Mouse (Mus musculus) liver, embryonic 14.5 days (tissue): ENCODE data around the gene Ntm. TPM values are rescaled to one million over a fixed set of nuclear protein-coding genes. Genes with fewer than 3 reads are reported as not detected.

Experiments used
- ATAC-seq: fragments of 200-750 bp; cut with Nextera tagmentation; 2 replicates; pipeline ENCODE4 v1.8.0; 2017; ENCODE audit warnings: moderate number of reproducible peaks, mild to moderate bottlenecking, moderate library complexity; ENCODE audit not compliant: insufficient read depth
- DNase-seq, 3 experiments: peaks; one replicate each; pipeline ENCODE4 v3.0.0-alpha.2; 2012 to 2013; ENCODE audit warnings: low read depth in 3 of 3, low spot score in 3 of 3
- H3K27ac ChIP-seq: fragments of 300-500 bp; sonication (generic); 2 replicates; pipeline ENCODE4 v1.5.1; 2014; ENCODE audit warnings: moderate library complexity, mild to moderate bottlenecking, control low read depth, inconsistent platforms
- H3K27me3 ChIP-seq: fragments of 300-500 bp; sonication (generic); 2 replicates; pipeline ENCODE4 v1.6.1; 2014; ENCODE audit warnings: mild to moderate bottlenecking, low read length, moderate library complexity; ENCODE audit not compliant: control insufficient read depth, insufficient read depth
- H3K36me3 ChIP-seq: fragments of 300-500 bp; sonication (generic); replicated peaks from 2 replicates; pipeline ENCODE4 v1.6.1; 2014; ENCODE audit warnings: low read depth; ENCODE audit not compliant: control insufficient read depth, insufficient read depth
- H3K4me1 ChIP-seq, 2 experiments: fragments of 200-500 bp in 1 of 2; fragments of 300-500 bp in 1 of 2; sonication (generic) in 1 of 2; replicated peaks; 2 replicates each; pipeline ENCODE4 v1.6.1; 2012 to 2014; ENCODE audit warnings: antibody characterized with exemption in 1 of 2, inconsistent platforms in 1 of 2, low read length in 1 of 2; ENCODE audit not compliant: control insufficient read depth in 2 of 2, insufficient read depth in 2 of 2
- H3K4me2 ChIP-seq: fragments of 300-500 bp; sonication (generic); 2 replicates; pipeline ENCODE4 v1.6.1; 2014; ENCODE audit warnings: low read depth, mild to moderate bottlenecking, control low read depth, moderate library complexity
- H3K4me3 ChIP-seq, 2 experiments: fragments of 200-500 bp in 1 of 2; fragments of 300-500 bp in 1 of 2; sonication (generic) in 1 of 2; 2 replicates each; pipeline ENCODE4 v1.5.1; 2012 to 2014; ENCODE audit warnings: low read depth in 2 of 2, low read length in 2 of 2, mild to moderate bottlenecking in 2 of 2, control low read depth in 1 of 2, inconsistent platforms in 1 of 2, moderate library complexity in 1 of 2; ENCODE audit not compliant: insufficient read depth in 1 of 2
- H3K9ac ChIP-seq: fragments of 300-500 bp; sonication (generic); replicated peaks from 2 replicates; pipeline ENCODE4 v1.6.1; 2014; ENCODE audit warnings: mild to moderate bottlenecking, control low read depth, moderate library complexity
- H3K9me3 ChIP-seq: fragments of 300-500 bp; sonication (generic); 2 replicates; pipeline ENCODE4 v1.6.1; 2016; ENCODE audit warnings: low read length, mixed read lengths; ENCODE audit not compliant: control insufficient read depth
- CTCF ChIP-seq: IDR thresholded peaks from 2 replicates; pipeline ENCODE4 v1.5.1; 2016; ENCODE audit warnings: antibody characterized with exemption, low read depth, control low read depth
- EP300 ChIP-seq: IDR thresholded peaks from 2 replicates; pipeline ENCODE4 v1.6.1; 2016; ENCODE audit warnings: antibody characterized with exemption, low read depth
- WGBS: fragments of 180-500 bp; shearing (Covaris S2); extraction: QIAGEN DNeasy Blood & Tissue Kit; methylation state at CpG from one replicate; pipeline ENCODE4 v1.1.7; 2014; ENCODE audit not compliant: insufficient replicate concordance; 5-methylcytosine and 5-hydroxymethylcytosine counted together
- polyA plus RNA-seq, 2 experiments: library from polyadenylated mRNA; depleted of rRNA in 1 of 2; stranded (reverse) in 1 of 2; unstranded in 1 of 2; fragments of >200 nt; fragmentation: Nextera tagmentation in 1 of 2; extraction: Ambion mirVana in 1 of 2; gene quantifications; 2 replicates each; pipeline versions ENCODE4 v1.2.1 to v1.2.3; 2012 to 2014

Gene Ntm
- polyA plus RNA-seq, 2 experiments: 0.21 to 0.30 TPM

GRCm38 (mm10) chr9:29925382-29925781, 37.6 kb downstream of the Ntm start:
- TF ChIP-seq CTCF: no peak
- no peak for TF ChIP-seq EP300
- Histone ChIP-seq H3K4me3 (no peak overlapping the region), H3K9ac (no peak overlapping the region), H3K4me2 (no peak overlapping the region), H3K9me3 (no peaks in the 10 kb centered on the region), H3K27ac (no peak overlapping the region), H3K36me3 (no peaks in the 10 kb centered on the region), H3K4me1 (no peaks in the 10 kb centered on the region), H3K27me3 (no peaks in the 10 kb centered on the region)
- DNase-seq (no peak), ATAC-seq (no peak)
- WGBS: 52% methylated on average over 3 of the region's 3 CpGs

- no peaks in the 10 kb centered on the region for H3K36me3 ChIP-seq
- no peaks in the 10 kb centered on the region for H3K4me1 ChIP-seq
- no peak overlapping the region for H3K4me3 ChIP-seq
- 72% methylated on average over 9 of the region's 9 CpGs for WGBS
- H3K9me3 ChIP-seq: no peaks in the 10 kb centered on the region
- H3K27me3 ChIP-seq: no peaks in the 10 kb centered on the region
- H3K4me2 ChIP-seq: no peak overlapping the region
- no peak for DNase-seq
- no peak for ATAC-seq
- H3K27ac ChIP-seq: no peak overlapping the region
- no peak overlapping the region for H3K9ac ChIP-seq
- TF ChIP-seq EP300: no peak
- TF ChIP-seq CTCF: no peak
Observed at GRCm38 (mm10) chr9:29898406-29899054, 64.4 kb downstream of the Ntm start.

GRCm38 (mm10) chr9:29897448-29897847, 65.5 kb downstream of the Ntm start:
- 60% methylated on average over 4 of the region's 4 CpGs for WGBS
- no peaks in the 10 kb centered on the region for H3K9me3 ChIP-seq
- H3K4me1 ChIP-seq: no peaks in the 10 kb centered on the region
- no peak overlapping the region for H3K9ac ChIP-seq
- TF ChIP-seq CTCF (no peak), EP300 (no peak)
- no peak overlapping the region for H3K4me3 ChIP-seq
- no peak overlapping the region for H3K27ac ChIP-seq
- no peaks in the 10 kb centered on the region for H3K27me3 ChIP-seq
- H3K4me2 ChIP-seq: no peak overlapping the region
- DNase-seq: no peak
- H3K36me3 ChIP-seq: no peaks in the 10 kb centered on the region
- no peak for ATAC-seq

GRCm38 (mm10) chr9:29892792-29893191, 70.1 kb downstream of the Ntm start:
- 51% methylated on average over 5 of the region's 5 CpGs for WGBS
- ATAC-seq: no peak

GRCm38 (mm10) chr9:29888712-29889111, 74.2 kb downstream of the Ntm start:
- no peak for DNase-seq
- Histone ChIP-seq H3K9me3 (no peaks in the 10 kb centered on the region), H3K9ac (no peak overlapping the region), H3K27ac (no peak overlapping the region), H3K4me2 (no peak overlapping the region), H3K36me3 (no peaks in the 10 kb centered on the region), H3K4me1 (no peaks in the 10 kb centered on the region), H3K4me3 (no peak overlapping the region), H3K27me3 (no peaks in the 10 kb centered on the region)
- 22% methylated on average over 3 of the region's 3 CpGs for WGBS
- TF ChIP-seq EP300 (no peak), CTCF (no peak)
- ATAC-seq: no peak

More at GRCm38 (mm10) chr9:29892792-29893191, 70.1 kb downstream of the Ntm start:
- Histone ChIP-seq H3K9ac (no peak overlapping the region), H3K9me3 (no peaks in the 10 kb centered on the region), H3K27me3 (no peaks in the 10 kb centered on the region), H3K4me3 (no peak overlapping the region), H3K36me3 (no peaks in the 10 kb centered on the region), H3K4me2 (no peak overlapping the region), H3K4me1 (no peaks in the 10 kb centered on the region), H3K27ac (no peak overlapping the region)
- no peak for DNase-seq
- TF ChIP-seq CTCF: no peak
- TF ChIP-seq EP300: no peak
